Mouse (Mus musculus): ENCODE data around the gene Pfdn2. TPM values are rescaled to one million over a fixed set of nuclear protein-coding genes. Genes with fewer than 3 reads are reported as not detected.

Pfdn2 gene
- polyA plus RNA-seq, 1 experiment from 2014 or later: 44.7 TPM

DNA sequence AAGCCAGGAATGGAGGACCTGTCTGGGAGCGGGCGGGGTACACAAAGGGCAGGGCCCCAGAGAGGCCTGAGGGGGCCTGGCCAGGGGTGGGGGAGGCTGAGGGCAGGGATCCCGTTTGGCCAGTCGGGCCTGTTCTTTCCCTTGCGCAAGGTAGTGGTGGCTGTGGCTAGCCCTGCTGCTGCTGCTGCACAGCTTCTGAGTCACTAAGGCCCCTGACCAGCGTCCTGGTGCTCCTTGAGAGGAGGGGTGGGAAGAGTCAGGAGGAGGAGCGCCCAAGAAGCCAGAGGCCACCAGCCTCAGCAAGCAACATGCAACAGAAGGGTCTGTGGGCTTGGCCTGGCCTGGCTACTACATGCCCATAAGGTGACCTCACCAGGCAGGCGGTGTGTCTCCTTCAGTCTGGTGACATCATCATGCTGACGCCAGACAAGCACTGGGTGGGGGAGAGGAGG is 30.2 kb downstream of the Pfdn2 start:
- Histone ChIP-seq H3K27ac (ENCODE audit: low read length) (peak overlapping the region; percentile 10; the same call in 1 of the 2 replicates), H3K4me2 (replicated peaks; ENCODE audit: low read depth, low read length) (peak overlapping the region; percentile 0; the same call in 1 of the 2 replicates), H3K9ac (replicated peaks; ENCODE audit: low read depth, low read length) (no peak overlapping the region), H3K4me1 (ENCODE audit: control insufficient read depth, insufficient read depth, low read length) (peaks cover 20% of the 10 kb centered on the region; the same call in 1 of the 2 replicates), H3K9me3 (ENCODE audit: control insufficient read depth, low read depth, low read length) (no peaks in the 10 kb centered on the region), H3K27me3 (ENCODE audit: control insufficient read depth, insufficient read depth, low read length) (no peaks in the 10 kb centered on the region), H3K4me3 (ENCODE audit: low read depth, low read length) (no peak overlapping the region), H3K36me3 (ENCODE audit: control insufficient read depth, insufficient read depth, low read length) (no peaks in the 10 kb centered on the region)
- 45% methylated on average over 9 of the region's 9 CpGs for WGBS
- ATAC-seq (ENCODE audit: insufficient number of reproducible peaks, insufficient read depth, low FRiP score, low read depth): peak; percentile 87

- no peaks in the 10 kb centered on the region for H3K36me3 ChIP-seq (ENCODE audit: control insufficient read depth, insufficient read depth, low read length)
- peaks cover 11% of the 10 kb centered on the region; the same call in 1 of the 2 replicates for H3K4me1 ChIP-seq (ENCODE audit: control insufficient read depth, insufficient read depth, low read length)
- H3K9me3 ChIP-seq (ENCODE audit: control insufficient read depth, low read depth, low read length): no peaks in the 10 kb centered on the region
- WGBS: 82% methylated on average over 6 of the region's 6 CpGs
- ATAC-seq (ENCODE audit: insufficient number of reproducible peaks, insufficient read depth, low FRiP score, low read depth): no peak
- no peak overlapping the region for H3K4me2 ChIP-seq (replicated peaks; ENCODE audit: low read depth, low read length)
- no peak overlapping the region for H3K4me3 ChIP-seq (ENCODE audit: low read depth, low read length)
- H3K9ac ChIP-seq (replicated peaks; ENCODE audit: low read depth, low read length): no peak overlapping the region
- no peak overlapping the region for H3K27ac ChIP-seq (ENCODE audit: low read length)
- H3K27me3 ChIP-seq (ENCODE audit: control insufficient read depth, insufficient read depth, low read length): no peaks in the 10 kb centered on the region
Observed at GRCm38 (mm10) chr1:171378298-171378697, 32.8 kb downstream of the Pfdn2 start.

DNA sequence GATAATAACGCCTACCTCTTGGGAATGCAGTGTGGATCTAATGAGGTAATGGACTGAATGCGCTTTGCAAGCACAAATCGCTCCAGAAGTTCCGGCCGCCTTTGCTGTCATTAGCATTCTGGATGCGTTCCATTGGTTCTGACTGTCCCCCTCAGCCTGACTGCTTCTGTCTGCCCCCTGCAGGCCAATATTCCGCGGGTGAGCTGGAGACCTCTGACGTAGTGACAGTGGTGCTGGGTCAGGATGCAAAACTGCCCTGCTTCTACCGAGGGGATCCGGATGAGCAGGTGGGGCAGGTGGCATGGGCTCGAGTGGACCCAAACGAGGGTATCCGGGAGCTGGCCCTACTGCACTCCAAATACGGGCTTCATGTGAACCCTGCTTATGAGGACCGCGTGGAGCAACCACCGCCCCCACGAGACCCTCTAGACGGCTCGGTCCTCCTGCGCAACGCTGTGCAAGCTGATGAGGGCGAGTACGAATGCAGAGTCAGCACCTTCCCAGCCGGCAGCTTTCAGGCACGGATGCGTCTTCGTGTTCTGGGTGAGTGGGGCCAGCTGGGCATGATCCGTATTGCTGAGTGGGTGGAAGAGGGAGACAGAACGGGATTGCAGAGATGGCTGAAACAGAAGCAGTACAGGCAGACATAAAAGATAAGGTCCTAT is 34.6 kb downstream of the Pfdn2 start:
- peak overlapping the region; percentile 13; the same call in 1 of the 2 replicates for H3K4me3 ChIP-seq (ENCODE audit: low read depth, low read length)
- H3K4me2 ChIP-seq (replicated peaks; ENCODE audit: low read depth, low read length): peak overlapping the region; percentile 46
- H3K9me3 ChIP-seq (ENCODE audit: control insufficient read depth, low read depth, low read length): no peaks in the 10 kb centered on the region
- no peak overlapping the region for H3K27ac ChIP-seq (ENCODE audit: low read length)
- H3K27me3 ChIP-seq (ENCODE audit: control insufficient read depth, insufficient read depth, low read length): no peaks in the 10 kb centered on the region
- peak; percentile 25; the same call in 1 of the 2 replicates for ATAC-seq (ENCODE audit: insufficient number of reproducible peaks, insufficient read depth, low FRiP score, low read depth)
- H3K4me1 ChIP-seq (ENCODE audit: control insufficient read depth, insufficient read depth, low read length): 0 out of 2 replicates have a peak, but pooled peaks cover 6% of the 10 kb centered on the region
- WGBS: 6% methylated on average over 31 of the region's 31 CpGs
- H3K36me3 ChIP-seq (ENCODE audit: control insufficient read depth, insufficient read depth, low read length): no peaks in the 10 kb centered on the region
- no peak overlapping the region for H3K9ac ChIP-seq (replicated peaks; ENCODE audit: low read depth, low read length)

DNA sequence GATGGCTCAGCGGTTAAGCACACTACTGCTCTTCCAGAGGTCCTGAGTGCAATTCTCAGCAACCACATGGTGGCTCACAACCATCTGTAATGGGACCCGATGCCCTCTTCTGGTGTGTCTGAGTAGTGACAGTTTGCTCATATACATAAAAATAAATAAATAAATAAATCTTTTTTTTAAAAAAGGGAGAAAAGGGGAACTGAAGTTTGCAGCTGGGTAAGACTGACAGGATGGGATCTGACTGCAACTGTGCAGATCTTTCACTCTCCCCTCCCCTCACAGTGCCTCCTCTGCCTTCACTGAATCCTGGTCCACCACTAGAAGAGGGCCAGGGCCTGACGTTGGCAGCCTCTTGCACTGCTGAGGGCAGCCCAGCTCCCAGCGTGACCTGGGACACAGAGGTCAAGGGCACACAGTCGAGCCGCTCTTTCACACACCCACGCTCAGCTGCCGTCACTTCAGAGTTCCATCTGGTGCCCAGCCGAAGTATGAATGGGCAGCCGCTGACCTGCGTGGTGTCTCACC is 36.7 kb downstream of the Pfdn2 start:
- WGBS: 83% methylated on average over 11 of the region's 11 CpGs
- no peak overlapping the region for H3K4me2 ChIP-seq (replicated peaks; ENCODE audit: low read depth, low read length)
- no peak for ATAC-seq (ENCODE audit: insufficient number of reproducible peaks, insufficient read depth, low FRiP score, low read depth)
- no peak overlapping the region for H3K4me3 ChIP-seq (ENCODE audit: low read depth, low read length)
- H3K4me1 ChIP-seq (ENCODE audit: control insufficient read depth, insufficient read depth, low read length): 0 out of 2 replicates have a peak, but pooled peaks cover 6% of the 10 kb centered on the region
- no peak overlapping the region for H3K27ac ChIP-seq (ENCODE audit: low read length)
- no peaks in the 10 kb centered on the region for H3K9me3 ChIP-seq (ENCODE audit: control insufficient read depth, low read depth, low read length)
- H3K36me3 ChIP-seq (ENCODE audit: control insufficient read depth, insufficient read depth, low read length): no peaks in the 10 kb centered on the region
- H3K9ac ChIP-seq (replicated peaks; ENCODE audit: low read depth, low read length): no peak overlapping the region
- H3K27me3 ChIP-seq (ENCODE audit: control insufficient read depth, insufficient read depth, low read length): no peaks in the 10 kb centered on the region

GRCm38 (mm10) chr1:171384361-171384760 is 38.9 kb downstream of the Pfdn2 start:
- 0 out of 2 replicates have a peak, but pooled peaks have one; percentile 21 for ATAC-seq (ENCODE audit: insufficient number of reproducible peaks, insufficient read depth, low FRiP score, low read depth)
- Histone ChIP-seq H3K27ac (ENCODE audit: low read length) (no peak overlapping the region), H3K9me3 (ENCODE audit: control insufficient read depth, low read depth, low read length) (no peaks in the 10 kb centered on the region), H3K36me3 (ENCODE audit: control insufficient read depth, insufficient read depth, low read length) (no peaks in the 10 kb centered on the region), H3K9ac (replicated peaks; ENCODE audit: low read depth, low read length) (no peak overlapping the region), H3K4me3 (ENCODE audit: low read depth, low read length) (no peak overlapping the region), H3K4me2 (replicated peaks; ENCODE audit: low read depth, low read length) (no peak overlapping the region), H3K27me3 (ENCODE audit: control insufficient read depth, insufficient read depth, low read length) (no peaks in the 10 kb centered on the region), H3K4me1 (ENCODE audit: control insufficient read depth, insufficient read depth, low read length) (0 out of 2 replicates have a peak, but pooled peaks cover 6% of the 10 kb centered on the region)
- WGBS: 52% methylated on average over 9 of the region's 9 CpGs

GRCm38 (mm10) chr1:171385171-171385570 is 39.7 kb downstream of the Pfdn2 start:
- Histone ChIP-seq H3K27me3 (ENCODE audit: control insufficient read depth, insufficient read depth, low read length) (no peaks in the 10 kb centered on the region), H3K36me3 (ENCODE audit: control insufficient read depth, insufficient read depth, low read length) (no peaks in the 10 kb centered on the region), H3K4me2 (replicated peaks; ENCODE audit: low read depth, low read length) (no peak overlapping the region), H3K4me1 (ENCODE audit: control insufficient read depth, insufficient read depth, low read length) (peaks cover 3% of the 10 kb centered on the region; the same call in 1 of the 2 replicates), H3K4me3 (ENCODE audit: low read depth, low read length) (no peak overlapping the region), H3K9ac (replicated peaks; ENCODE audit: low read depth, low read length) (no peak overlapping the region), H3K27ac (ENCODE audit: low read length) (no peak overlapping the region), H3K9me3 (ENCODE audit: control insufficient read depth, low read depth, low read length) (no peaks in the 10 kb centered on the region)
- ATAC-seq (ENCODE audit: insufficient number of reproducible peaks, insufficient read depth, low FRiP score, low read depth): no peak
- WGBS: 67% methylated on average over 9 of the region's 9 CpGs

DNA sequence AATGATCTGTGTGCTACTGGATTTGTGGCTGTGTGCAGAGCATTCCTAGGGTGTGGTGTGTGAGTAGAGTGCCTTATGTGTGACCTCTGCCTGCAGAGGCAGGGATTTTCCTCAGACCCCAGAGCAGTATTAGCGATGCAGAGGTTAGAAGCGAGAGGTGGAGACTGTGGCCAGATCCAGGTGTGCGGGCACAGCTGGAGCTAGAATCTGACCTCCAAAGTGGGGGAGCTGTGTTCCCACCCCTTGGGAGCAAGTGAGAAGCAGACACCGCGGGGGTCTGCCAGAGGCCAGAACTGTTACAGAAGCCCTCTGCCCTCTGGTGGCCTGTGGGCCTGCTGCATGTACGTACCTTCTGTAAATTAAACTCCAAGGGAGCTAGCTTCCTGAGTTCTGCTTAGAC is 41.6 kb downstream of the Pfdn2 start:
- 19% methylated on average over 6 of the region's 6 CpGs for WGBS
- no peak overlapping the region for H3K27ac ChIP-seq (ENCODE audit: low read length)
- no peak overlapping the region for H3K9ac ChIP-seq (replicated peaks; ENCODE audit: low read depth, low read length)
- H3K4me1 ChIP-seq (ENCODE audit: control insufficient read depth, insufficient read depth, low read length): peaks cover 3% of the 10 kb centered on the region; the same call in 1 of the 2 replicates
- 0 out of 2 replicates have a peak, but pooled peaks have one; percentile 34 for ATAC-seq (ENCODE audit: insufficient number of reproducible peaks, insufficient read depth, low FRiP score, low read depth)
- no peak overlapping the region for H3K4me3 ChIP-seq (ENCODE audit: low read depth, low read length)
- no peaks in the 10 kb centered on the region for H3K9me3 ChIP-seq (ENCODE audit: control insufficient read depth, low read depth, low read length)
- H3K27me3 ChIP-seq (ENCODE audit: control insufficient read depth, insufficient read depth, low read length): no peaks in the 10 kb centered on the region
- H3K4me2 ChIP-seq (replicated peaks; ENCODE audit: low read depth, low read length): no peak overlapping the region
- no peaks in the 10 kb centered on the region for H3K36me3 ChIP-seq (ENCODE audit: control insufficient read depth, insufficient read depth, low read length)

- H3K9ac ChIP-seq (replicated peaks; ENCODE audit: low read depth, low read length): no peak within 1 kb of the TSS
- no peak within 1 kb of the TSS; the same call in 1 of the 2 replicates for H3K27ac ChIP-seq (ENCODE audit: low read length)
- H3K9me3 ChIP-seq (ENCODE audit: control insufficient read depth, low read depth, low read length): no peaks in the 10 kb centered on the region
- no peak for ATAC-seq (ENCODE audit: insufficient number of reproducible peaks, insufficient read depth, low FRiP score, low read depth)
- peaks cover 3% of the 10 kb centered on the region; the same call in 1 of the 2 replicates for H3K4me1 ChIP-seq (ENCODE audit: control insufficient read depth, insufficient read depth, low read length)
- WGBS: 78% methylated on average over 15 of the region's 15 CpGs
- no peak within 1 kb of the TSS for H3K4me3 ChIP-seq (ENCODE audit: low read depth, low read length)
- H3K36me3 ChIP-seq (ENCODE audit: control insufficient read depth, insufficient read depth, low read length): no peaks in the 10 kb centered on the region
- no peaks in the 10 kb centered on the region for H3K27me3 ChIP-seq (ENCODE audit: control insufficient read depth, insufficient read depth, low read length)
- no peak within 1 kb of the TSS for H3K4me2 ChIP-seq (replicated peaks; ENCODE audit: low read depth, low read length)
Observed at GRCm38 (mm10) chr1:171388376-171389102, 43.1 kb downstream of the Pfdn2 start, which contains the start of gene Arhgap30. Gene Arhgap30, plus strand, starts transcription at chr1:171388954.
